Mouse (Mus musculus) G1E (cell line): ENCODE data around the gene Zc3h12c.

Source experiments
- CTCF ChIP-seq: IDR thresholded peaks from 2 replicates; pipeline ENCODE4 v1.5.1; 2012; ENCODE audit warnings: low read depth, low read length, inconsistent platforms, mixed read lengths
- GATA1 ChIP-seq: IDR thresholded peaks from 2 replicates; pipeline ENCODE4 v1.6.1; 2012; ENCODE audit warnings: borderline replicate concordance, low read length, inconsistent platforms, mixed read lengths
- GATA2 ChIP-seq: IDR thresholded peaks from 2 replicates; pipeline ENCODE4 v1.6.1; 2012; ENCODE audit warnings: low read depth, low read length, inconsistent platforms, borderline replicate concordance
- POLR2AphosphoS5 ChIP-seq: IDR thresholded peaks from 2 replicates; pipeline ENCODE4 v1.6.1; 2012; ENCODE audit warnings: low read depth, low read length, inconsistent platforms; ENCODE audit not compliant: insufficient replicate concordance
- TAL1 ChIP-seq: conservative IDR thresholded peaks from 2 replicates; pipeline ENCODE4 v1.6.1; 2012; ENCODE audit warnings: low read depth, low read length, inconsistent platforms, mixed read lengths

DNA sequence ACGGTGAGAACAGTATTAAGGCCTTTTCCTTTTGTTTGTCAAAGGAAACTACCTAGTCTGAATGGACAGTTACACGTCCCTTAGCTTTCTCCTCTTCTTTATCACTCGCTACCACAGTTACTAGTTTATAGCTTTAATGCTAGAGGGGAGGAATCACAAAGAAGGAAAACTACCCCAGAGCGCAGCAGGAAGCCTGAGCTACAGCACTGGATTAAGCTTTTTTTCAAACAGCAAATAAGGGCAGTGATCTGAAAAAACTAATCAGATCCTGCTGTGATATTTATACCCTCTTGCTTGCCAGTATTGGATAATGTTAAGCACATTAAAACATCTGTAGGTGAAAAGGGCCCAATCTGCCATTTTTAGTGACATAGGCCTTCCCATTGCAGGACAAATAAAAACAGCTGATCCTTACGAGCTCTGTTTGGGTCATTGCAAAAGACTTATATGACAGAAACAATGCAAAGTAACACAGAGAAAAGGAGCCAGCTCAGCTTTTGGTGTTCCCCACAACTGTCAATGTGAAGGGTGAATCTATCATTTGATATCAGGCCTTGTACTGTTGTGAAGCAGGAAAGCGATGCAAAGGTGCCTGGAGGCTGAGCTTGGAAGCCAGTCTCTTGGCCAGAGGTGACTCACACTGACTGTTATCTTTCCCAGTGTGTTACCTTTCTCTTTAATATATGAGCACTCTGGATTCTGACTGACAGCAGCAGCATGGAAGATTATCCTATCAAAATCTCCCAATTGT lies 16.1 kb downstream of the Zc3h12c start:
- no peak for TF ChIP-seq CTCF
- no peak for TF ChIP-seq TAL1
- TF ChIP-seq POLR2AphosphoS5: no peak
- no peak for TF ChIP-seq GATA2
- TF ChIP-seq GATA1: no peak
